Comparison of ENCODE assay signal across 10 mouse cellular contexts in genomic region chr14:89347972-89348371, GRCm38 (mm10).
A peak's percentile ranks its signal among the peaks of the same experiment; 100 is the strongest.
DNase-seq lines count a peak whose midpoint lies in the region; ATAC-seq lines count a peak whose summit lies in the region.
"Had no signal": no experiment of that assay in that cellular context is flagged by ENCODE, and none has a peak within 500 bp of the region (broad histone marks: within the 10 kb centered on the region; RNA-seq: fewer than 3 reads in every experiment).

No protein-coding gene starts in this region.

- 51% methylated on average over 4 of the region's 4 CpGs for WGBS in hindbrain, embryonic 14.5 days
- 54% methylated on average over 4 of the region's 4 CpGs for whole genome bisulfite sequencing in hindbrain, embryonic 10.5 days
- 38% methylated on average over 4 of the region's 4 CpGs for WGBS in forebrain, embryonic 16.5 days

- no peak overlapping the region for H3K4me3 ChIP-seq in hindbrain, embryonic 14.5 days (replicated peaks; ENCODE audit: low read length)
- no peak overlapping the region for H3K4me3 ChIP-seq in hindbrain, embryonic 10.5 days
- H3K4me3 ChIP-seq in forebrain, embryonic 16.5 days (replicated peaks; ENCODE audit: low read length): no peak overlapping the region
- H3K4me3 ChIP-seq: erythroblast, embryonic 14.5 days had no signal

- H3K27me3 ChIP-seq in hindbrain, embryonic 14.5 days (ENCODE audit: control insufficient read depth, insufficient read depth, low read length): no peaks in the 10 kb centered on the region
- no peaks in the 10 kb centered on the region for H3K27me3 ChIP-seq in hindbrain, embryonic 10.5 days (ENCODE audit: insufficient read depth, poor library complexity, severe bottlenecking)
- H3K27me3 ChIP-seq in forebrain, embryonic 16.5 days (replicated peaks; ENCODE audit: control insufficient read depth, insufficient read depth, low read length): no peaks in the 10 kb centered on the region

- no peaks in the 10 kb centered on the region for H3K36me3 ChIP-seq in hindbrain, embryonic 14.5 days (replicated peaks; ENCODE audit: control insufficient read depth, insufficient read depth)
- no peaks in the 10 kb centered on the region for H3K36me3 ChIP-seq in hindbrain, embryonic 10.5 days
- no peaks in the 10 kb centered on the region for H3K36me3 ChIP-seq in forebrain, embryonic 16.5 days (ENCODE audit: control insufficient read depth, insufficient read depth)

- DNase-seq in hindbrain, embryonic 14.5 days (ENCODE audit: low spot score): peak; percentile 80
- no peak for DNase-seq in hindbrain, embryonic 10.5 days (ENCODE audit: low spot score)
- peak; percentile 4 for DNase-seq in right cerebral cortex, postnatal 25 days
- DNase-seq in right cerebral cortex, postnatal 14 days: no peak
- DNase-seq in natural killer cell, adult 2 months (ENCODE audit: low spot score in 2 of 2): no peak
- no peak for DNase-seq in urinary bladder, adult 2 months (ENCODE audit: low spot score)
- no peak for DNase-seq in cerebellum, adult 9-10 months

- H3K9ac ChIP-seq in hindbrain, embryonic 14.5 days: no peak overlapping the region
- H3K9ac ChIP-seq in forebrain, embryonic 16.5 days (replicated peaks; ENCODE audit: low read depth, low read length): no peak overlapping the region

- H3K4me2 ChIP-seq in hindbrain, embryonic 14.5 days (replicated peaks): no peak overlapping the region
- no peak overlapping the region for H3K4me2 ChIP-seq in forebrain, embryonic 16.5 days (ENCODE audit: low read length)

- no peaks in the 10 kb centered on the region for H3K9me3 ChIP-seq in hindbrain, embryonic 14.5 days (ENCODE audit: control insufficient read depth, low read length)
- H3K9me3 ChIP-seq in hindbrain, embryonic 10.5 days: no peaks in the 10 kb centered on the region
- H3K9me3 ChIP-seq in forebrain, embryonic 16.5 days (ENCODE audit: control insufficient read depth, low read length): no peaks in the 10 kb centered on the region

- no peak overlapping the region for H3K27ac ChIP-seq in hindbrain, embryonic 14.5 days
- no peak overlapping the region for H3K27ac ChIP-seq in hindbrain, embryonic 10.5 days
- no peak overlapping the region for H3K27ac ChIP-seq in forebrain, embryonic 16.5 days (ENCODE audit: low read length)

- no peak for ATAC-seq in hindbrain, embryonic 14.5 days (ENCODE audit: low FRiP score)
- peak; percentile 64; the same call in 1 of the 2 replicates for ATAC-seq in forebrain, embryonic 16.5 days
- ATAC-seq: activated CD4-positive, CD25-positive, alpha-beta regulatory T cell, adult 4 months had no signal

- no peaks in the 10 kb centered on the region for H3K4me1 ChIP-seq in hindbrain, embryonic 14.5 days (replicated peaks; ENCODE audit: control insufficient read depth, insufficient read depth, low read length)
- H3K4me1 ChIP-seq in hindbrain, embryonic 10.5 days (replicated peaks): no peaks in the 10 kb centered on the region
- H3K4me1 ChIP-seq in forebrain, embryonic 16.5 days (replicated peaks; ENCODE audit: control insufficient read depth, insufficient read depth, low read length): no peaks in the 10 kb centered on the region

Comparison
In these comparisons a context has a peak if more than half of its experiments do, and no peak if none do; other contexts are left out.
1. DNase-seq: peak in hindbrain, embryonic 14.5 days (single experiment) and right cerebral cortex, postnatal 25 days (single experiment); none in hindbrain, embryonic 10.5 days (single experiment), right cerebral cortex, postnatal 14 days (single experiment), natural killer cell, adult 2 months (0 of 2), urinary bladder, adult 2 months (single experiment) and cerebellum, adult 9-10 months (single experiment).